Mouse (Mus musculus): ENCODE data around the gene Lin54. TPM values are rescaled to one million over a fixed set of nuclear protein-coding genes. Genes with fewer than 3 reads are reported as not detected.

The Lin54 gene
- polyA plus RNA-seq, 1 experiment = 5.3 TPM

DNA sequence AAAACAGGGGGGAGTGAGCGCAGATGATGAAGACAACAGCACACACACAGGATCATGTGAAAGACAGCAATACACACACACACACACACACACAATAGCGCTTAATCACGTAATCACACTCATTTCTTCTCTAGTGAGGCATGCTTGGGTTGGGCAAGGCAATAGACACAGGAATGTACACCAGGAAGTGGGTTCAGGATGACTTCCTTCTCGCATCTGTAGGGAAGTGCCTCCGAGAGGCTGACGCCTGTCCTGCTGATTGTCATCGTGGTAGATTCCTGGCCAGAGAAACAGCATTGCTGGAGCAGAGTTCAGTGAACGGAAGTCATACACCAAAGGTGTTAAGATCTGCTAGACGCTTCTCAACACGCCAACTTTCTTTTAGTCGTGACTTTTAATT, 8.8 kb upstream of the Lin54 start:
- Histone ChIP-seq H3K4me1 (ENCODE audit: control insufficient read depth, insufficient read depth, insufficient read length, low read length) (no peaks in the 10 kb centered on the region), H3K27ac (replicated peaks; ENCODE audit: low read depth, low read length) (0 out of 2 replicates have a peak overlapping the region, but pooled peaks have one; percentile 6), H3K4me3 (ENCODE audit: insufficient read depth, low read depth, low read length) (no peak overlapping the region)

DNA sequence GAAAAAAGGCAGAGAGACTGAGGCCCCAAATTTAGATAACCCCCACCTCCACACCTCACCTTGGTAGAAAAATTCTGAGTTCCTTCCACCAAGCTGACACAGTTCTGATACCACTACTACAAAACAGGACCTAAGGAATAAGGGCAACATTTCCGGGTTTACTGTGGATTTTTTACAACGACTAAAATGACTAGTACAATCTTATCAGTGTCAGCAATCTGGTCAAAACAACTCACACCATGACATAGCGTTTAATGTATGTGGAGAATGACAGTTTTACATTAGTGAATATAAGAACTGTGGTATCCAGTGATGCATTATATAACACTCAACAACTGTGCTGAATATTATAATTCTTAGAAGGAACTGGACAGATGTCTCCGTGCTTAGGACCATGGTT, 828 bp upstream of the Lin54 start:
- Histone ChIP-seq H3K4me3 (ENCODE audit: insufficient read depth, low read depth, low read length) (no peak overlapping the region), H3K27ac (replicated peaks; ENCODE audit: low read depth, low read length) (no peak overlapping the region), H3K4me1 (ENCODE audit: control insufficient read depth, insufficient read depth, insufficient read length, low read length) (peaks cover 3% of the 10 kb centered on the region)

DNA sequence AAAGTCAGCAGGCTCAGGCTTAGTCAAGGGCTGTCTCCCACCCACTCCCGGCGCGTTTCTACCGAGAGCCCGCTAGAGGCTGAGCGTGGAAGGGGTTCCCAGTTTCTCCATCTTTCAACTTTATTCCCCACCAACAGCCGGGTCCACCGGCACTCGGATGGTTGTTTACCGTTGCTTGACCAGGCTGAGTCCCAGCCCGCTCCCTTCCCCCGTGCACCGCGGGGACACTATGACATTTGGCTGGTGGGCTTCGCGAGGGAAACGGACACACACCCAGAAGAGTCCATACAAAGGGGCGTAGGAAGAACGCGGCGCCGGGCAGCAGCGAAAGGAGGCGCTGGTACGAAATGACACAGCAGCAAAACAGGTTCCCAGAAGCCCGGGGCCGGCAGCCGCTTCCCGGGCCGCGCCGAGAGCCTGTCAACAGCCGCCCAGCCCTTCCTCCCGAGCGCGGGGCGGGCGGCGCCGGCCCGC, 571 bp downstream of the Lin54 start:
- Histone ChIP-seq H3K4me1 (ENCODE audit: control insufficient read depth, insufficient read depth, insufficient read length, low read length) (peaks cover 3% of the 10 kb centered on the region), H3K4me3 (ENCODE audit: insufficient read depth, low read depth, low read length) (peak overlapping the region; percentile 71), H3K27ac (replicated peaks; ENCODE audit: low read depth, low read length) (no peak overlapping the region)

DNA sequence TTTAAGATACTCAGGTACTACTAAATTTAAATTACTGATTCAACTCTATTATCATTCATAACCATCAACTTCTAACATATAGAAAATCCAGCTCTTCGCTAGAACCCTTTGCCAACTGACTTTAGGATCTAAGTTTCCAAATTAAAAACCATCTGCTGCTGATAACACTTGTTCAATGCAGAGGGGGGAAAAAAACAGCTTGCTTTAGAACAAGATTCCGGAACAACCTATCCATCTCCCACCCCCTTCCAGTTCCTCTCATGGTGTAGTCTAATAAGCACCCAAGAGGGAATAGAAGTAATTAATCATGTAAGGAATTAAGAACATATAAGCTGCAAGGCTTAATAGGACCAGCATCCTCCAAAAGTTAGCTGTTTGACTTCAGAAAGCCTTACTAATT, 1.2 kb downstream of the Lin54 start:
- peak overlapping the region; percentile 100; the same call in 1 of the 2 replicates for H3K4me3 ChIP-seq (ENCODE audit: insufficient read depth, low read depth, low read length)
- H3K4me1 ChIP-seq (ENCODE audit: control insufficient read depth, insufficient read depth, insufficient read length, low read length) = peaks cover 3% of the 10 kb centered on the region
- H3K27ac ChIP-seq (replicated peaks; ENCODE audit: low read depth, low read length) = no peak overlapping the region

DNA sequence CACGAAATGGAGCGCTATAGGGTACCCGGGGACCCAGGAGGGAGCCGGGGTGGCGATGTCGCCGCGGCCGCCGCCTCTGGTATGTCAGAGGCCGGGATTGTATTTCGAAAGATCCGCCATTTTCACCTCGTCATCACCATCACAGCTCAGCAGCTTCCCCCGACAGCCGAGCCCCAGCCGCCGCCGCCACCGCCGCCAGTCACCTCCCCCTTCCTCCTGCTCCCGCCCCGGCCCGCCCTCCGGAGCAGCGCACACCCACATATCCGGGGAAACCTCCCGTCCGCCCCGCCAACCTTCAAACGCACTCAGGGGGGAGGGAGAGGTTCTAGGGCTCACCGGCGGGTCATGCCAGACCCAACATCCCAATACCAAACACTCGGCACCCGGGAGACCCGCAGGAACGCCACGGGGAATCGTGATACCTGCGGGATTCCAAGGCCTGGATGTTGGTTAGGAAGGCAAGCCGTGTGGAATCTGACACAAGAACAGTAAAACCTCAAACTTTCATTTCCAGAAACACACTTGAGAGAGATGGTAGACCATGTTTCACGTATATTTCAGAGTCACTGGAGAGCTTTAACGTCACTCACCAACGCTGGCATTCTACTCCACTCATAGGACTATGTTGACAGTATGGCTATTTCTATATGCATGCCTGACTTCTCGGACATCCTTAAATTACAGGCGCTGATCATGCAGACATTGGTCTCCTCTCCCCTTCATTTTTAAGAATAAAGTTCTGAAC, 1.8 kb downstream of the Lin54 start:
- Histone ChIP-seq H3K4me3 (ENCODE audit: insufficient read depth, low read depth, low read length) (peak overlapping the region; percentile 100), H3K27ac (replicated peaks; ENCODE audit: low read depth, low read length) (0 out of 2 replicates have a peak overlapping the region, but pooled peaks have one; percentile 14), H3K4me1 (ENCODE audit: control insufficient read depth, insufficient read depth, insufficient read length, low read length) (peaks cover 3% of the 10 kb centered on the region)

DNA sequence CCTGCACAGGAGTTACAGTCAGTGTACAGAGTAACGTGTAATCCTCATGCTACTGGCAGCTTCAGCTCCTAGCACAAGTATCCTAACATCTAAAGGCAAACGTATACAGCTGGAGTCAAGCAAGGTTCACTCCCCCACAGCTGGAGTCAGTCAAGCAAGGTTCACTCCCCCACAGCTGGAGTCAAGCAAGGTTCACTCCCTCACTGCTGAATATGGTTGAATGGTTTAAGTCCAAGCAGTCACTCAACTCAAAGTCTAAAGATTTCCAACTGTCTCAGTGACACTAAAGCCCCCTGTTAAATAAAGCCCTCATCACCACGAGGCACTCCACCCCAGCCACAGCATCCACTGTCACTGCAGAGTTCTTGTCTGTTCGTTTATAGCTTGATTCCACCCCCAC, 8.7 kb downstream of the Lin54 start:
- H3K27ac ChIP-seq (replicated peaks; ENCODE audit: low read depth, low read length) = no peak overlapping the region
- no peaks in the 10 kb centered on the region for H3K4me1 ChIP-seq (ENCODE audit: control insufficient read depth, insufficient read depth, insufficient read length, low read length)
- no peak overlapping the region for H3K4me3 ChIP-seq (ENCODE audit: insufficient read depth, low read depth, low read length)

DNA sequence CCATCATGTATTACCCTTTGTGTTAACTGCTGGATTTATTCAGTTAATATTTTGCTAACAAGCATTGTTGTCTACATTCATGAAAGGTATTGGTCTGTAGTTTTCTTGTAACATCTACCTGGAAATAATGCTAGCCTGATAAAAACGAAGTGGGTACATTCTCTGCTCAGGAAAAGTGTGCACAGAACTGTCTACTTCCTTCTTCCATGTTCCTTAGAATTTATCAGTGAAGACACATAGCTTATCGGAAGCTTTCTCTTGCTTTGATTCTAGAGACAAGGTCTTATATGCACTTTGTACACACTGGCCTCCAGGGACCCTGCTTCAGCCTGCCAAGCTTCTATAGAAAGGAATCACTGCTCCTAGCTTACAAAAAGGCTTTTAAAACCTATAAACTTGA, 11.1 kb downstream of the Lin54 start:
- Histone ChIP-seq H3K4me1 (ENCODE audit: control insufficient read depth, insufficient read depth, insufficient read length, low read length) (no peaks in the 10 kb centered on the region), H3K4me3 (ENCODE audit: insufficient read depth, low read depth, low read length) (no peak overlapping the region), H3K27ac (replicated peaks; ENCODE audit: low read depth, low read length) (no peak overlapping the region)

DNA sequence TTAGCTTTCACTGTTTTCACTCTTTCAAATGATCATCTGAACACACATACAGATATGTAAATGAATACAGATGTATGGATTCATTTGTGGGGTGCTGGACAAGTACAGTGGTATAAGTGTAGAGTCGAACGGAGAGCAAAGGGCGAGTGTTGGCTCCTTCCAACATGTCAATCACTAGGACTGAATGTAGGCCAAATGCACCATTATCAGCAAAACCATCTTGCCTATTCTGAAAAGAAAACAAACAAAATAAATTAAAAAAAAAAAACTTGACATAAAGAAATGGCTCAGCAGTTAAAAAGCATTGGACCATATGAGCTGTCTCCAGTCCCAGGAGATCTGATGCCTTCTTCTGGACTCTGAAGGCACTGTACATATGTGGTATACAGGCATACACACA, 12.2 kb downstream of the Lin54 start:
- no peak overlapping the region for H3K4me3 ChIP-seq (ENCODE audit: insufficient read depth, low read depth, low read length)
- H3K4me1 ChIP-seq (ENCODE audit: control insufficient read depth, insufficient read depth, insufficient read length, low read length) = no peaks in the 10 kb centered on the region
- H3K27ac ChIP-seq (replicated peaks; ENCODE audit: low read depth, low read length) = no peak overlapping the region

DNA sequence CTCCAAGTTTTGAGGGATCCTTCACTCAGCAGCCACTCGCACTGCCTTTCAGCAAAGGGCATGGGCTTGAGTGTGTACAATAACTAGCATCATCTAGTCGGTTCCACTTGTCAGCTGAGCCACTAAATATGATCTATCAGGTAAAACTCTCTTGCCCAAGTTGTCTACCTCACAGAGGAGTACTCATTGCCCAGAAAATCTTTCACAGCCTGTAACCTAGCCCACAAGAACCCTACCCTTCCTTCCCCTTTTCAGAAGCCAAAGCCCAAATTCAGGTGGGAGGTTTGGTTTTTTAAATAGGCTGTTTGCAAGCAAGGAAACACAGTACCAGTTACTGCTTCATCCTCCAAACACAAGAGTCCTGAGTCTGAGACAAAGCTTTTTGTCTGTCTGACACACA, 13.3 kb downstream of the Lin54 start:
- Histone ChIP-seq H3K27ac (replicated peaks; ENCODE audit: low read depth, low read length) (no peak overlapping the region), H3K4me3 (ENCODE audit: insufficient read depth, low read depth, low read length) (no peak overlapping the region), H3K4me1 (ENCODE audit: control insufficient read depth, insufficient read depth, insufficient read length, low read length) (no peaks in the 10 kb centered on the region)

DNA sequence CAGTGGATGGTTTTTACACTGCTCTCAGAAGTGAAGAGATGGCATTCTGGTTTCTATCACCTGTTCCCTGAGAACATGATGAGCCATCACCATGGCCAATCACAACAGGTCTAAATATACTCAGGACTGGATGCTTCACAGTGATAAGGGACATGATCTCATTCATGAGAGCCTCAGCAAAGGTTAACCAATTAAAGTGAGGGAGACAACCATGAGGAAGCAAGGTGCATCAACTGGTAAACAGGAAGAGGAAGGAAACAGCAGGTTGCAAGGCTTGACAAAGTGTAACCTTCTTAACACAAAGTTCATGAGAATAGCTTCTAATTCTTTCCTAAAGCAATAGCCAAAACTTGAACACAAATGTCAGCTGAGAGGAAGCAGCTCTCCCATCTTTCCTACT, 16.9 kb downstream of the Lin54 start:
- no peak overlapping the region for H3K27ac ChIP-seq (replicated peaks; ENCODE audit: low read depth, low read length)
- no peaks in the 10 kb centered on the region for H3K4me1 ChIP-seq (ENCODE audit: control insufficient read depth, insufficient read depth, insufficient read length, low read length)
- no peak overlapping the region for H3K4me3 ChIP-seq (ENCODE audit: insufficient read depth, low read depth, low read length)

DNA sequence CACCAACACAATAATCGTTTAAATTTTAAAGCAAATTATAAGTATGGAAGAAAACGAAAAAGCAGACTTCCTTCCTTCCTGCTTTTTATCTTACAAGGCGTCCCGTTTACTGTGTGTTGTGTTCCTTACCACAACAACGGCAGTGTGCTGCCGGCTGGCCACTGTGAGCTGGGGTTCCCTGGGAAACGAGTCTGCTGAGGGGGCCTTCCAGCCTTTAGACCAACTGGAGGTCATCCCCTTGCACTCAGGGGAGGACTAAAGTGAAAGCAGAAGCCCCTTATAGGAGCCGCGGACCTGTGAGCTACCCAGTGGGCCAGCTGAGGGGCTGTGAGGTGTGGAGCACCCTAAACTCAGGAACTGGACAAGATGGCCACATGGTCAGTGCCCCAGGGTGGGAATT, 22.8 kb downstream of the Lin54 start:
- Histone ChIP-seq H3K27ac (replicated peaks; ENCODE audit: low read depth, low read length) (no peak overlapping the region), H3K4me3 (ENCODE audit: insufficient read depth, low read depth, low read length) (no peak overlapping the region), H3K4me1 (ENCODE audit: control insufficient read depth, insufficient read depth, insufficient read length, low read length) (0 out of 2 replicates have a peak, but pooled peaks cover 2% of the 10 kb centered on the region)

DNA sequence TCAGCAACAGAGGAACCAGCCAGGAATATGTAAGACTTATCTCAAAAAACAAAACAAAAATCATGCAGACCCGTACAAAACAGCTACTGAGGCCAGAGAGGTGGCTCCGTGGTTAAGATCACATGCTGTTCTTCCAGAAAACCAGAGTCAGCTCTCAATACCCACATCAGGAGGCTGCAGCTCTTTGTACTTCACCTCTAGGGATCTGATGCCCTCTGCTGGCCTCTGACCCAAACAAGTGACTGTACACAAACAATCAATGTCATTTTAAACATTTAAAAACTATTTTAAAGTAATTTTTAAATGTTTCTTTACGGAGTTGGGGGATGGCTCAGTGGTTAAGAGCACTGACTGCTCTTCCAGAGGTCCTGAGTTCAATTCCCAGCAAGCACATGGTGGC, 24.1 kb downstream of the Lin54 start:
- H3K4me1 ChIP-seq (ENCODE audit: control insufficient read depth, insufficient read depth, insufficient read length, low read length) = 0 out of 2 replicates have a peak, but pooled peaks cover 2% of the 10 kb centered on the region
- no peak overlapping the region for H3K4me3 ChIP-seq (ENCODE audit: insufficient read depth, low read depth, low read length)
- no peak overlapping the region for H3K27ac ChIP-seq (replicated peaks; ENCODE audit: low read depth, low read length)

DNA sequence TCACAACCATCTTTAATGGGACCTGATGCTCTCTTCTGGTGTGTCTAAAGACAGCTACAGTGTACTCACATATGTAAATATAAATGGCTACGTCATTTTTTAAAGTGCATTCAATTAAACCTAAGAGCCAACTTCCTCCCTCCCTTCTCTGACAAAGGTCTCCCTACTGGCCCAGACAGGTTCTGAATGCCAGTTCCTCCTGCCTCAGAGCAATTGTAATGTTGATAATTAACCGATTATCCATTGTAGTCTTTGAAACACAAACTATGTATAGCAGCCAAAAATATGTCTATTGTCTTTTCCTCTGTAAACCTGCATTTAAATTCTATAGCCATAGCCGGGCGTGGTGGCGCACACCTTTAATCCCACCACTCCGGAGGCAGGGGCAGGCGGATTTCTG, 33.1 kb downstream of the Lin54 start:
- Histone ChIP-seq H3K4me1 (ENCODE audit: control insufficient read depth, insufficient read depth, insufficient read length, low read length) (no peaks in the 10 kb centered on the region), H3K4me3 (ENCODE audit: insufficient read depth, low read depth, low read length) (no peak overlapping the region), H3K27ac (replicated peaks; ENCODE audit: low read depth, low read length) (no peak overlapping the region)

DNA sequence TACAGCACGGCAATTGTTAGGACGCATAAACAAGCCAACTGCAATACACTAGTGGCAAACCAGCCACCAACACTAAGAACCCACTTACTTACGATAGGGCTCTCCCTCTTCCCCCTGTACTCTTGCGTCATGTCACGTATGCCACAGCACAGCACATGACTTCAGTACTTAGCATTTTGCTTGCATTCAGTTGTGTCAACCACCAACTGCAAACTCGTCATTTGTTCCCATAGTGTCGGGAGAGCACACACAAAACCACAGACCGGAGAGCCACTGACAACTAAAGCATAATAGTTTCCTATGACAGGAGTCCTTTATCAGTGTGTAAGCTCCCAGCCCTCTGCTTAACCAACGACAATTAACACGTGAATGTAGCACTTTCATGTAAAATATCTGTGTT, 33.8 kb downstream of the Lin54 start:
- Histone ChIP-seq H3K4me1 (ENCODE audit: control insufficient read depth, insufficient read depth, insufficient read length, low read length) (no peaks in the 10 kb centered on the region), H3K27ac (replicated peaks; ENCODE audit: low read depth, low read length) (no peak overlapping the region), H3K4me3 (ENCODE audit: insufficient read depth, low read depth, low read length) (no peak overlapping the region)

DNA sequence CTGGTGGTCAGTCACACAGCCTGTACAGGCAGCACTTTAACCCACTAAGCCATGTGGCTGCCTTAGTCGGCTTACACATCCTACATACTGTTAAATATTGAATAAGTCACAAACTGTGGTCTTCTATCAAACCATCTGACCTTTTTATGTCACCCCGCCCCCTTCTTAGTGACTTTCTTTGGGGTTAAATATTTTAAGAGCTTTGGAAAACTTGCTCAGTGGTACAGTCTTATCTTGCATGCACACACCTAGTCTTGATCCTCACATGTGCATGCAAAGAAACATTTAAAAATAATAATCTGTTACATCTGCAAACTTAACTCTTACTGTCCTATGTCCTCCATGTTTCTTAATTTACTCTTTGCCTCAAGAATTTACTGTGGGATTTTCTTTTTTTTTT, 38.1 kb downstream of the Lin54 start:
- Histone ChIP-seq H3K4me3 (ENCODE audit: insufficient read depth, low read depth, low read length) (no peak overlapping the region), H3K4me1 (ENCODE audit: control insufficient read depth, insufficient read depth, insufficient read length, low read length) (no peaks in the 10 kb centered on the region; the same call in 1 of the 2 replicates), H3K27ac (replicated peaks; ENCODE audit: low read depth, low read length) (no peak overlapping the region)

DNA sequence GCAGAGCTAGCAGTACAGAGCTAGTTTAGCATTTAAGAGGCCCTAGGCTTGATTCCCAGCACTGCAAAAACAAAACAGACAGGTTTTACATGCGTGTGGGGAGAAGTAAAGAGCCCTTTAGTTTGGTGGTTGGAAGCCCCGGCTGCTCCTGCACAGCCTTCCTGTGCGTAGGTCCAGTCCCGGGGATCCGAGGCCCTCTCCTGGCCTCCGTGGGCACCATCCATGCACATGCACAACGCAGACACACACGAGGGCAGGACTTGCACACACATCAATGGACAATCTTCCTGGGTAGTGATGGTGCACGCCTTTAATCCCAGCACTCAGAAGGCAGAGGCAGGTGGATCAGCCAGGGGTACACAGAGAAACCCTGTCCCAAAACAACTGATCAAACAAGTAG, 38.9 kb downstream of the Lin54 start:
- Histone ChIP-seq H3K4me1 (ENCODE audit: control insufficient read depth, insufficient read depth, insufficient read length, low read length) (no peaks in the 10 kb centered on the region; the same call in 1 of the 2 replicates), H3K4me3 (ENCODE audit: insufficient read depth, low read depth, low read length) (no peak overlapping the region), H3K27ac (replicated peaks; ENCODE audit: low read depth, low read length) (no peak overlapping the region)
